Mouse (Mus musculus) layer of hippocampus, postnatal 36 days (tissue): ENCODE data around the gene St6gal1. TPM values are rescaled to one million over a fixed set of nuclear protein-coding genes. Genes with fewer than 3 reads are reported as not detected.

Experiments
- DNase-seq, 2 experiments: peaks; one replicate each; pipeline ENCODE4 v3.0.0; 2022
- total RNA-seq, 2 experiments: library from RNA; stranded (reverse); gene quantifications; 2 replicates each; pipeline ENCODE4 v1.2.3; 2021

St6gal1 gene
- total RNA-seq, 2 experiments from 2014 or later, result 16.5 to 18.1 TPM

- DNase-seq, result no peak
Observed at GRCm38 (mm10) chr16:23275661-23276060, 51.1 kb downstream of the St6gal1 start.

- DNase-seq, result no peak
Observed at GRCm38 (mm10) chr16:23279879-23280741, 55.6 kb downstream of the St6gal1 start.

- DNase-seq, result no peak
Observed at GRCm38 (mm10) chr16:23280742-23281090, 56.2 kb downstream of the St6gal1 start.

- no peak for DNase-seq
Observed at GRCm38 (mm10) chr16:23282241-23282640, 57.7 kb downstream of the St6gal1 start.

- no peak for DNase-seq
Observed at GRCm38 (mm10) chr16:23282941-23283340, 58.4 kb downstream of the St6gal1 start.

GRCm38 (mm10) chr16:23283677-23284076 lies 59.1 kb downstream of the St6gal1 start:
- no peak for DNase-seq

GRCm38 (mm10) chr16:23284470-23285394 lies 60.2 kb downstream of the St6gal1 start:
- no peak for DNase-seq

- no peak for DNase-seq
Observed at GRCm38 (mm10) chr16:23286380-23287097, 62.0 kb downstream of the St6gal1 start.

GRCm38 (mm10) chr16:23287312-23288040 lies 62.9 kb downstream of the St6gal1 start:
- DNase-seq, result no peak

- no peak for DNase-seq
Observed at GRCm38 (mm10) chr16:23288103-23288502, 63.6 kb downstream of the St6gal1 start.

GRCm38 (mm10) chr16:23289424-23289823 lies 64.9 kb downstream of the St6gal1 start:
- no peak for DNase-seq

- no peak for DNase-seq
Observed at GRCm38 (mm10) chr16:23290171-23290570, 65.6 kb downstream of the St6gal1 start.

- DNase-seq, result no peak
Observed at GRCm38 (mm10) chr16:23291521-23291920, 67.0 kb downstream of the St6gal1 start.

GRCm38 (mm10) chr16:23294236-23294635 lies 69.7 kb downstream of the St6gal1 start:
- no peak for DNase-seq

GRCm38 (mm10) chr16:23294747-23295146 lies 70.2 kb downstream of the St6gal1 start:
- no peak for DNase-seq

- no peak for DNase-seq
Observed at GRCm38 (mm10) chr16:23295720-23296119, 71.2 kb downstream of the St6gal1 start.

- no peak for DNase-seq
Observed at GRCm38 (mm10) chr16:23296721-23297120, 72.2 kb downstream of the St6gal1 start.

GRCm38 (mm10) chr16:23298441-23298840 lies 73.9 kb downstream of the St6gal1 start:
- DNase-seq, result no peak

GRCm38 (mm10) chr16:23298911-23299310 lies 74.4 kb downstream of the St6gal1 start:
- no peak for DNase-seq

GRCm38 (mm10) chr16:23299904-23300740 lies 75.6 kb downstream of the St6gal1 start:
- DNase-seq, result no peak

- no peak for DNase-seq
Observed at GRCm38 (mm10) chr16:23301762-23302161, 77.2 kb downstream of the St6gal1 start.
